Mouse (Mus musculus) stomach, postnatal 0 days (tissue): Measurements from ENCODE around the gene Slc25a11. TPM values are rescaled to one million over a fixed set of nuclear protein-coding genes. Genes with fewer than 3 reads are reported as not detected.
A peak's percentile ranks its signal among the peaks of the same experiment; 100 is the strongest.

Experiments used
- ATAC-seq: fragments of 200-750 bp; cut with Nextera tagmentation; 2 replicates; pipeline ENCODE4 v1.8.0; 2017; ENCODE audit not compliant: low FRiP score, low TSS enrichment
- DNase-seq: peaks from one replicate; pipeline ENCODE4 v3.0.0-alpha.2; 2016; ENCODE audit warnings: low spot score
- H3K27ac ChIP-seq: fragments of 300-500 bp; sonication (generic); replicated peaks from 2 replicates; pipeline ENCODE4 v1.5.1; 2014; ENCODE audit warnings: mild to moderate bottlenecking, control low read depth
- H3K27me3 ChIP-seq: fragments of 300-500 bp; sonication (generic); 2 replicates; pipeline ENCODE4 v1.6.1; 2014; ENCODE audit warnings: low read length; ENCODE audit not compliant: control insufficient read depth, insufficient read depth
- H3K36me3 ChIP-seq: fragments of 300-500 bp; sonication (generic); 2 replicates; pipeline ENCODE4 v1.6.1; 2014; ENCODE audit warnings: low read length, mixed read lengths; ENCODE audit not compliant: control insufficient read depth, insufficient read depth
- H3K4me1 ChIP-seq: fragments of 300-500 bp; sonication (generic); replicated peaks from 2 replicates; pipeline ENCODE4 v1.6.1; 2014; ENCODE audit warnings: antibody characterized with exemption; ENCODE audit not compliant: control insufficient read depth, insufficient read depth
- H3K4me2 ChIP-seq: fragments of 300-500 bp; sonication (generic); replicated peaks from 2 replicates; pipeline ENCODE4 v1.6.1; 2014; ENCODE audit warnings: low read depth, mild to moderate bottlenecking, control low read depth, moderate library complexity
- H3K4me3 ChIP-seq: fragments of 300-500 bp; sonication (generic); 2 replicates; pipeline ENCODE4 v1.5.1; 2014; ENCODE audit warnings: low read depth, low read length, control low read depth
- H3K9ac ChIP-seq: fragments of 300-500 bp; sonication (generic); 2 replicates; pipeline ENCODE4 v1.6.1; 2014; ENCODE audit warnings: mild to moderate bottlenecking, low read length, control low read depth, mixed read lengths
- H3K9me3 ChIP-seq: fragments of 300-500 bp; sonication (generic); 2 replicates; pipeline ENCODE4 v1.6.1; 2016; ENCODE audit warnings: low read length; ENCODE audit not compliant: control insufficient read depth
- CTCF ChIP-seq: IDR thresholded peaks from 2 replicates; pipeline ENCODE4 v1.5.1; 2016; ENCODE audit warnings: antibody characterized with exemption, low read depth, mild to moderate bottlenecking, moderate library complexity
- EP300 ChIP-seq: optimal IDR thresholded peaks from 2 replicates; pipeline ENCODE3; 2016; ENCODE audit warnings: antibody characterized with exemption
- WGBS: fragments of 180-500 bp; shearing (Covaris S2); extraction: QIAGEN DNeasy Blood & Tissue Kit; methylation state at CpG from one replicate; pipeline ENCODE4 v1.1.7; 2014; 5-methylcytosine and 5-hydroxymethylcytosine counted together
- polyA plus RNA-seq: library from polyadenylated mRNA; unstranded; fragments of >200 nt; fragmentation: Nextera tagmentation; extraction: Ambion mirVana; gene quantifications from 2 replicates; pipeline ENCODE4 v1.2.1, GENCODE M21; 2015

The Slc25a11 gene
- polyA plus RNA-seq, 1 experiment from 2014 or later, result 120 TPM

DNA sequence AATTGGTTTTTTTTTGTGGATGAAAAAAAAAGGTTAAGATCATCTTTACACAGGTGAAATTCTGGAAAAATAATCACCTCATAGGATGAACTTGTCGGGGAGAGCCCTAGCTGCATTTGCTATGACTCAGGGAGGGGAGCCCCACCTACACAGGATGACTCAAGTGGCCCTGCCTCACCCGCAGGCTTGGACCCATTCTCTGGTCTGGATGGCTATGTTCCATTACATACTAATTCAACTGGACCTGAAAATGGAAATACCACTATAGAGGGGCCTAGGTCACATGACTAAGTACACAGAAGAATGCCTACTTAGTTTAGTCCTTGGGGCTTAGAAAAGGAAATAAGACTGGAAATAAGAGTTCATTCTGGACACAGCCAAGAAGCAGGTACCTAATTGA is 4.1 kb upstream of the Slc25a11 start:
- Histone ChIP-seq H3K36me3 (peaks cover 14% of the 10 kb centered on the region), H3K27me3 (no peaks in the 10 kb centered on the region), H3K27ac (peak overlapping the region; percentile 67), H3K9ac (no peak overlapping the region; the same call in 1 of the 2 replicates), H3K4me3 (peak overlapping the region; percentile 13; the same call in 1 of the 2 replicates), H3K9me3 (no peaks in the 10 kb centered on the region), H3K4me2 (peak overlapping the region; percentile 90), H3K4me1 (no peaks in the 10 kb centered on the region; the same call in none of the 2 replicates)
- TF ChIP-seq EP300, result no peak
- TF ChIP-seq CTCF, result no peak
- ATAC-seq, result no peak
- peak; percentile 62 for DNase-seq
- WGBS, result 22% methylated on average over 2 of the region's 2 CpGs

DNA sequence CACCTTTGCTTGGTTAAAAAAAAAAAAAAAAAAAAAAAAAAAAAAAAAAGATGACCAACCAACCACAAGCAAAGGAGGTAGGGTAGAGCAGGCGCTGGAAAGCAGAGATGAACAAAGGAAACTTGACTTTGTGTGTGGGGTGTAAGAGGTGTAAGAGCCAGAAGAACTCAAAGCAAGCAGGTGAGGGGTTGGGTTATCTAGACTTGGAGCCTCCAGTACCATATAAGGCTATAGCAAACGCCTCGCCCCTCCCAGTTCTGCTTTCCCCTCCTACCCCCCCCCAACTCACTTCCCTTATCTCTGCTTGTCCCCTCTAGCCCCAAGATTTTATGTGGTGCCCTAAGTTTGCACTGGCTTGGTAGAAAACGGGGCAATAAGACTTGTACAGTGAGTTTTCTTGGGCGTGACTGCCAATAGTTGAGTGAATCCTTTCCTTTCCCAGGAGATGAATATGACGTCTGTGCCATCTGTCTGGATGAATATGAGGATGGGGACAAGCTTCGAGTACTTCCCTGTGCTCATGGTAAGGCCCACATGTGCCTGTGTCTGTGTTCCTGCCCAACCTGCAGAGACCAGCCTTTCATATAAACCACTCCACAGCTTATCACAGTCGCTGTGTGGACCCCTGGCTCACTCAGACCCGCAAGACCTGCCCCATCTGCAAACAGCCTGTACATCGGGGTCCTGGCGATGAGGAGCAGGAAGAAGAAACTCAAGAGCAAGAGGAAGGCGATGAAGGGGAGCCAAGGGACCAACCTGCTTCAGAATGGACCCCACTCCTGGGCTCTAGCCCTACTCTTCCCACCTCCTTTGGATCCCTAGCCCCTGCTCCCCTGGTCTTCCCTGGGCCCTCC is 3.3 kb upstream of the Slc25a11 start:
- Histone ChIP-seq H3K9ac (no peak overlapping the region; the same call in 1 of the 2 replicates), H3K4me3 (peak overlapping the region; percentile 13; the same call in 1 of the 2 replicates), H3K9me3 (no peaks in the 10 kb centered on the region), H3K4me1 (peaks cover 3% of the 10 kb centered on the region), H3K27me3 (no peaks in the 10 kb centered on the region), H3K36me3 (peaks cover 14% of the 10 kb centered on the region), H3K27ac (peak overlapping the region; percentile 79), H3K4me2 (peak overlapping the region; percentile 27)
- 50% methylated on average over 12 of the region's 12 CpGs for WGBS
- ATAC-seq (no peak), DNase-seq (no peak)
- TF ChIP-seq EP300 (no peak), CTCF (no peak)

DNA sequence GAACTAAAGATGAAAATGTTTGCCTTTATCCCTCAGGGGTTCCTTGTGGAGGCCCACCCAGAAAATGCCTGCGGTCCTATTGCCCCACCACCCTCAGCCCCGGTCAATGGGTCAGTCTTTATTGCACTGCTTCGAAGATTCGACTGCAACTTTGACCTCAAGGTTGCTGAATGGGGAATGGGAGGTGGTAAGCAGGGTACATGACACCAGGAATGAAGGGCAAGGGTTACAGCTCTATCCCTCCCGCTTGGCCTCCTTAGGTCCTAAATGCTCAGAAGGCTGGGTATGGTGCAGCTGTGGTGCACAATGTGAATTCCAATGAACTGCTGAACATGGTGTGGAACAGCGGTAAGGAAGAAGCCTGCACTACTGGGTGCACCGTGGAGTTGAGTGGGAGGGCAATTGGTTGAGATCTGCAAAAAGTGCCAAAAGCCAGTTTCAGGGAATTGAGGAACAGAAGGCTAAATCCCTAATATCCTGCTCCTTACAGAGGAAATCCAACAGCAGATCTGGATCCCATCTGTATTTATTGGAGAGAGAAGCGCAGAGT is 2.0 kb upstream of the Slc25a11 start:
- Histone ChIP-seq H3K9me3 (no peaks in the 10 kb centered on the region), H3K9ac (no peak overlapping the region), H3K4me3 (no peak overlapping the region), H3K27ac (peak overlapping the region; percentile 79; the same call in 1 of the 2 replicates), H3K4me1 (peaks cover 3% of the 10 kb centered on the region), H3K27me3 (no peaks in the 10 kb centered on the region), H3K4me2 (no peak overlapping the region), H3K36me3 (peaks cover 22% of the 10 kb centered on the region)
- TF ChIP-seq CTCF, result no peak
- TF ChIP-seq EP300, result no peak
- DNase-seq (no peak), ATAC-seq (no peak)
- 75% methylated on average over 8 of the region's 8 CpGs for WGBS

DNA sequence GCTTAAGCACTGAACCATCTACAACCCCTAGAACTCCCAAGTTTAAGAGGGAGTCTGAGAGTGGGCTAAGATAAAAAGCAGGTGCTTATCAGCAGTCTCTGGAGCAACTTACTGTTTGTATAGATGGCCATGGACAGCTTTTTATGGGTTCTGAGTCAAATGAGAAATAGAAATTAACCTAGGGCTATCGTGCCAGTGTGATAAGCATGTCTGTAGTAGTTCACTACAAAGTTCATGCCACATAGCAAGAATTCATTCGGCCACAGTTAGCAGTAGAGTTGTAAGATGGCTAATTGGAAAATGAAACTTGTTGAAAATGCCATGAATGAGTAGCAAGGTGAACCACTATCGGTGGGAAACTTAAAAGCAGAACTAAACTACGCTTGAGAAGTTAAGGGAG is 1.2 kb upstream of the Slc25a11 start:
- ATAC-seq (no peak), DNase-seq (no peak)
- Histone ChIP-seq H3K4me2 (peak overlapping the region; percentile 92), H3K27ac (no peak overlapping the region), H3K4me3 (peak overlapping the region; percentile 74), H3K9me3 (no peaks in the 10 kb centered on the region), H3K4me1 (peaks cover 3% of the 10 kb centered on the region), H3K36me3 (peaks cover 23% of the 10 kb centered on the region), H3K9ac (peak overlapping the region; percentile 86), H3K27me3 (no peaks in the 10 kb centered on the region)
- 67% methylated on average over 4 of the region's 4 CpGs for WGBS
- TF ChIP-seq CTCF (no peak), EP300 (no peak)

DNA sequence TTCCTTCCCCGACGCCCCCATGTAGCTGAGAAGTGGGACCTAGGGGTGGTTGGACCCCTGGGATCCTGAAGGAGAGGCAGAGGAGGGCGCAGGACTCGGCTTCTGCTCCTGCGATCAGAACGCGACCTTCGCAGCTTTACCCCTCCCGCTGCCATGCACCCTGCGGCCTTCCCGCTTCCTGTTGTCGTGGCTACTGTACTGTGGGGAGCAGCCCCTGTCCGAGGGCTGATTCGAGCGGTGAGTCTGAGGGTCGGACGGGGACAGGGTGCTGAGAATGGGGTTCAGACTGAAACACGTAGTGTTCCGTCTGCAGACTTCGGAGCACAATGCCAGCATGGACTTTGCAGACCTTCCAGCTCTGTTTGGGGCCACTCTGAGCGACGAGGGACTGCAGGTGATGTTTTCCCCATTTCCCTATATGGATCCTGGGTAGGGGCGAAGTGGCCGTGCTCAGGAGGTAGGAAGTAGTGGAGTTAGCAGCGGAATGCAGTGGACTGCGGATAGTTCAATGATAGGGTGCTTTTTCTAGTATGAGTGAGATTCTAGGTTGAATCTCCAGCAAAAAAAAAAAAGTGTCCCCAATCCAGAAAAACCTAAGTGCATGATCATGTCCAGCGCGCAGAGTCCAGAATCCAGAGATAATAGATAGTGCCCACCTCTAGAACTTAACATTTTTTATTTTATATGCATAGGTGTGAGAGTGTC is 589 bp upstream of the Slc25a11 start:
- no peak for TF ChIP-seq CTCF
- no peak for TF ChIP-seq EP300
- ATAC-seq (no peak; the same call in 1 of the 2 replicates), DNase-seq (peak; percentile 49)
- Histone ChIP-seq H3K27me3 (no peaks in the 10 kb centered on the region), H3K9me3 (no peaks in the 10 kb centered on the region), H3K36me3 (peaks cover 23% of the 10 kb centered on the region), H3K4me2 (peak overlapping the region; percentile 92), H3K4me1 (peaks cover 3% of the 10 kb centered on the region), H3K27ac (peak overlapping the region; percentile 97), H3K9ac (peak overlapping the region; percentile 86), H3K4me3 (peak overlapping the region; percentile 74)
- 3% methylated on average over 28 of the region's 28 CpGs for WGBS

DNA sequence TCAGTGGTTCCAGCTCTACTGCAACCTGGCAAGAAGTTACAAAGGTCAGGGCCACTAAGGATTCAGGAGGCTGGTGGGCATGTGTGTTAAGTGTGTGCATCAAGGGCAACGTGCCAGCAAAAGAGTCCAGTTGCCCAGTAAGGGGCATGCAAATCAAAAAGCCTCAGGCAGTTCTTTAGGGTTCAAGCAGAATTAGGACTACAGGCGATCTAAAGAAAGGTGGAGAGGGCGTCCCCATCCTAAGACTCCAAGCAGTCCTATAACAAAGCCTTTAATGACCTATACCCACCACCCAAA is 1.1 kb downstream of the Slc25a11 start:
- no peaks in the 10 kb centered on the region for H3K9me3 ChIP-seq
- TF ChIP-seq CTCF (no peak), EP300 (no peak)
- peak overlapping the region; percentile 54 for H3K4me3 ChIP-seq
- H3K4me2 ChIP-seq, result peak overlapping the region; percentile 71
- WGBS, result 17% methylated on average over 3 of the region's 3 CpGs
- H3K27me3 ChIP-seq, result no peaks in the 10 kb centered on the region
- H3K36me3 ChIP-seq, result peaks cover 23% of the 10 kb centered on the region
- DNase-seq (no peak), ATAC-seq (no peak)
- peaks cover 3% of the 10 kb centered on the region for H3K4me1 ChIP-seq
- H3K27ac ChIP-seq, result peak overlapping the region; percentile 79
- H3K9ac ChIP-seq, result peak overlapping the region; percentile 83
